Mouse (Mus musculus): ENCODE results near the gene Cfap43. TPM values are rescaled to one million over a fixed set of nuclear protein-coding genes. Genes with fewer than 3 reads are reported as not detected.

The Cfap43 gene
- polyA plus RNA-seq, 1 experiment from 2014 or later, result 0.19 TPM

DNA sequence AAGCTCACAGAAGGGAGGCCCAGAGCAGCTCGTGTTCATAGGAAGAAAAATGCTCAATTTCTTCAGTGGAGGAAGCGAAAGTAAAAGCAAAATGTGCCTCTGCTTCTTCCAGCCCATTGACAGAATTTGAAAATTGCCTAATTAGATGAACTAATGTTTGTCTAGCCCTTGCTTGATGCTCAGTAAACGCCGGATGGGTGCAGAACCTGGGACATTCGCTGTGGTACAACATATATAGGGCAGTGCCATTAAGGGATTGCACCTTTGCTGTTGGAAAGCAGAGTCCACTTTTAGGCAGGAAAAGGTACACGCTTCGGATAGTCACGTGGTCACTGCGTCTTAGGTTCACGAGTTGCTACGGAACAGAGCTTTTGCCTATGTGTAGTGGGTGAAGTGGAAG lies 17.4 kb upstream of the Cfap43 start:
- H3K9ac ChIP-seq (ENCODE audit: low read length), result no peak overlapping the region
- 92% methylated on average over 11 of the region's 11 CpGs for WGBS
- H3K4me3 ChIP-seq (ENCODE audit: low read depth, low read length), result no peak overlapping the region
- ATAC-seq (ENCODE audit: insufficient read depth, low FRiP score, low TSS enrichment) (no peak), DNase-seq (ENCODE audit: low spot score) (no peak)
- H3K27me3 ChIP-seq (ENCODE audit: control insufficient read depth, insufficient read depth, low read length), result no peaks in the 10 kb centered on the region
- no peaks in the 10 kb centered on the region for H3K36me3 ChIP-seq (ENCODE audit: control insufficient read depth, insufficient read depth, low read length)
- H3K27ac ChIP-seq (ENCODE audit: low read depth, low read length), result no peak overlapping the region
- H3K9me3 ChIP-seq (ENCODE audit: control insufficient read depth, low read length), result no peaks in the 10 kb centered on the region
- H3K4me1 ChIP-seq (ENCODE audit: control insufficient read depth, insufficient read depth, low read length), result peaks cover 6% of the 10 kb centered on the region
- no peak overlapping the region for H3K4me2 ChIP-seq (ENCODE audit: low read depth)

DNA sequence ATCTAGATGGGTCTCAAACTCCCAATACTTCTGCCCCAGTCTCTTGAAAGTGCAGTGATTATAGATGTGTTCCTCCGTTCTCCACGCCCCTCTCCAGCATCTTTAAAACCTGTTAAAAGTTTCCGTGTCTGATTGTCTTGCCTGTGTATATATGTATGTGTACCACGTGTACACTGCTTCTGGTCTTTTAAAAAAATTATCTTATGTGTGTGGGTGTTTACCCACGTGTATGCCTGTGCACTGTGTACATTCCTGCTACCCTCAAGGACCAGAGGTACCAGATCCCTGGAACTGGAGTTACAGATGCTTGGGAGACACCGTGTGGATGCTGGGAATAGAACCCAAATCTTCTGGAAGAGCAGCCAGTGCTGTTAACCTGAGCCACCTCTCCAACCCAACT lies 16.4 kb upstream of the Cfap43 start:
- Histone ChIP-seq H3K27me3 (ENCODE audit: control insufficient read depth, insufficient read depth, low read length) (no peaks in the 10 kb centered on the region), H3K36me3 (ENCODE audit: control insufficient read depth, insufficient read depth, low read length) (no peaks in the 10 kb centered on the region), H3K27ac (ENCODE audit: low read depth, low read length) (no peak overlapping the region), H3K9me3 (ENCODE audit: control insufficient read depth, low read length) (no peaks in the 10 kb centered on the region), H3K9ac (ENCODE audit: low read length) (no peak overlapping the region), H3K4me2 (ENCODE audit: low read depth) (no peak overlapping the region), H3K4me3 (ENCODE audit: low read depth, low read length) (no peak overlapping the region), H3K4me1 (ENCODE audit: control insufficient read depth, insufficient read depth, low read length) (peaks cover 6% of the 10 kb centered on the region)
- DNase-seq (ENCODE audit: low spot score) (no peak), ATAC-seq (ENCODE audit: insufficient read depth, low FRiP score, low TSS enrichment) (no peak)
- 86% methylated on average over 6 of the region's 6 CpGs for WGBS

DNA sequence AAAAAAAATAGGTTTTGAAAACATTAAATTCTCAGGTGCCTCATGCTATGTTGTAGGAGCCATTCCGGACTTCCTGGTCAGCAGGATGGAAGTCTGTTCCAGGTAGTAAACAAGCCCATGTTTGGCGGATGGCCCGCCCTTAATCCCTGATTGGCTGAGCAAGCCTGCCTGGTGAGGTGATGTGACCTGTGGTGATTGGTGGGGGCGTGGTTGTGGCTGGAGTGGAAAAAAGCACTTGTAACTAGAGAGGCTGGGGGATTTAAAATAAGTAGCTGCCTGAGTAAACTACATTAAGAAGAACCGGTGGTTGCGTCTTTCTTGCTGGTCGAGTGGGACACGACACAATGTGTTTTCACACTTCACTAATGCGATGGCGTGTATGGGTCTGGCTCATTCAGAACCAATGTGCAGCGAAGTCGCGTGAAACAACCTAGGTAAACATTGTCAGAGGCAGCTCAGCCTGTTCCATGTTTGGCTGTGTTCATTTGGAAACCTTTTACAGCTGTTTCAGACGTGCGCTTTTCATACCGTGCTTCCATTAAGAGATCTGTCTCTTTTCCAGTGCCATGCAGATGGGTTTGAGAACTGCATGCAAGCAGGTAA lies 15.7 kb upstream of the Cfap43 start:
- WGBS, result 74% methylated on average over 16 of the region's 16 CpGs
- DNase-seq (ENCODE audit: low spot score) (no peak), ATAC-seq (ENCODE audit: insufficient read depth, low FRiP score, low TSS enrichment) (no peak)
- Histone ChIP-seq H3K9ac (ENCODE audit: low read length) (no peak overlapping the region), H3K27ac (ENCODE audit: low read depth, low read length) (no peak overlapping the region), H3K9me3 (ENCODE audit: control insufficient read depth, low read length) (no peaks in the 10 kb centered on the region), H3K36me3 (ENCODE audit: control insufficient read depth, insufficient read depth, low read length) (no peaks in the 10 kb centered on the region), H3K27me3 (ENCODE audit: control insufficient read depth, insufficient read depth, low read length) (no peaks in the 10 kb centered on the region), H3K4me2 (ENCODE audit: low read depth) (no peak overlapping the region), H3K4me3 (ENCODE audit: low read depth, low read length) (no peak overlapping the region), H3K4me1 (ENCODE audit: control insufficient read depth, insufficient read depth, low read length) (peaks cover 6% of the 10 kb centered on the region)

DNA sequence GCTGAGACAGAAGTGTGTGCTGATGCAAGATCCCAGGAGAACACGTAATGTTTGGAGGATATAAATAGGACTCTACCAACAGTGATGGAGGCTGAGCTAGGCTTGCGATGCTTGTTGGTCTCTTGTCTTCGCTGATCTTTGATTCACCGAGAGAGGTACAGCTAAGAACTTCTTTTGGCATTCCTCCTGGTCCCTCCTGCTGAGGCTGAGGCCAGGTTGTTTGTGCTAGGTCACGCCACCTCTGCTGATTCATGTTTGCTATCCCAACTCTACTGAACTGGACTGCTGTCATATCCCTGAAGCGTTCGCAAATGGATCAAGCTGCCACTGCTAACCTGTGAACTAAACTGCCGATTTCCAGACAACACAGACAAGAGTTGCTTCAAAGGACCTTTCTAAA lies 15.1 kb upstream of the Cfap43 start:
- DNase-seq (ENCODE audit: low spot score) (no peak), ATAC-seq (ENCODE audit: insufficient read depth, low FRiP score, low TSS enrichment) (no peak)
- Histone ChIP-seq H3K9me3 (ENCODE audit: control insufficient read depth, low read length) (no peaks in the 10 kb centered on the region), H3K27ac (ENCODE audit: low read depth, low read length) (no peak overlapping the region), H3K36me3 (ENCODE audit: control insufficient read depth, insufficient read depth, low read length) (no peaks in the 10 kb centered on the region), H3K4me3 (ENCODE audit: low read depth, low read length) (no peak overlapping the region), H3K27me3 (ENCODE audit: control insufficient read depth, insufficient read depth, low read length) (no peaks in the 10 kb centered on the region), H3K9ac (ENCODE audit: low read length) (no peak overlapping the region), H3K4me1 (ENCODE audit: control insufficient read depth, insufficient read depth, low read length) (peaks cover 6% of the 10 kb centered on the region), H3K4me2 (ENCODE audit: low read depth) (no peak overlapping the region)
- 91% methylated on average over 8 of the region's 8 CpGs for WGBS

DNA sequence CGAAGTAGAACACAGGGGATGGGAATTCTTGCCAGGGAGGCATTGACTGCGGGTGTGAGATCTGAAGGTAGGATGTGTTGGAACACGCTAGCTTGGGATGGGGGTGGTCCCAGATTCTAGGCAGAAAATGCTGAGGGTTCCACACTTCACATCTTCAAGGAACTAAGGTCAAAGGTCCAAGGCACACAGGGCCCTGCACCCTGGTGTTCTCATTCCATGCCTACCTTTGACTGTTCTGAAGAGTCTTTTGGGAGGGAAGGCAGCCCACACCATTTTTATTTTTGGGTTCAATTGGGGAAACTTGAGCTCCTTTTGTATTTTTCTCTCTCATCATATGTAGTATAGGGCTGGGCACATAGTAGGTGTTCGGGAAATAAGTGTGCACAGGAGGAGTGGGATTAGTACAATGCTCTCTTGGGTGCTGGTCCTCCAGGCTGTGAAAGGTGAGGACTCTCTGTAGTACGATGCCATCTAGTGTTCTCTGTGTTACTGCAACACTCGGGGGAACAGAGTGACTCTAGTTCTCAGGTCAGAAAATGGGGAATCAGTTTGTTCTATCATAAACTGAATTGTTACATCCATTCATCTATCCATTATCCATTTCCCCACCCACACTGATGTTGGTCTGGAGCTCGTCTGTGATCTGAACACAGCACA lies 13.0 kb upstream of the Cfap43 start:
- 41% methylated on average over 7 of the region's 7 CpGs for WGBS
- ATAC-seq (ENCODE audit: insufficient read depth, low FRiP score, low TSS enrichment) (peak; percentile 82), DNase-seq (ENCODE audit: low spot score) (peak; percentile 34)
- Histone ChIP-seq H3K4me3 (ENCODE audit: low read depth, low read length) (no peak overlapping the region), H3K9ac (ENCODE audit: low read length) (no peak overlapping the region), H3K27ac (ENCODE audit: low read depth, low read length) (no peak overlapping the region), H3K9me3 (ENCODE audit: control insufficient read depth, low read length) (no peaks in the 10 kb centered on the region), H3K36me3 (ENCODE audit: control insufficient read depth, insufficient read depth, low read length) (no peaks in the 10 kb centered on the region), H3K4me1 (ENCODE audit: control insufficient read depth, insufficient read depth, low read length) (no peaks in the 10 kb centered on the region), H3K4me2 (ENCODE audit: low read depth) (no peak overlapping the region), H3K27me3 (ENCODE audit: control insufficient read depth, insufficient read depth, low read length) (no peaks in the 10 kb centered on the region)

DNA sequence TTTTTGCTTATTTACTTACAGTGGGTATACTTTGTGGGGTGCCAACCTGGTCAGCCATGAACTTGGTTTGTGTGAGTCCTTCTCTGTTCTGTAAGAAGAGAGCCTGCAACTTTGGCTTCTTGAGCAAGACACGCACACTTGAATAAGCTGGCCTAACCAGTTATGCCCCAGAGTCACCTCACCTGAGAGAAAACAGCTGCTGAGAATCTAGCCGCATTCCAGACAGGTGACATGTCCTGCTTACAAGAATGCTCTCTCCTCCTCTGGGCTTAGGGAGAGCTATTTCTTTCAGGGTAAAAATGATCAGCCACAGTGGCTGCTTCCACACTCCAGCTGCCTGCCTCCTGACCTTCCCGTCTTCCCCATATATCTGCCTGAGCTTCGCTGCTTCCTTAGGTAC lies 10.0 kb upstream of the Cfap43 start:
- Histone ChIP-seq H3K4me1 (ENCODE audit: control insufficient read depth, insufficient read depth, low read length) (no peaks in the 10 kb centered on the region), H3K9ac (ENCODE audit: low read length) (no peak overlapping the region), H3K4me2 (ENCODE audit: low read depth) (no peak overlapping the region), H3K4me3 (ENCODE audit: low read depth, low read length) (no peak overlapping the region), H3K36me3 (ENCODE audit: control insufficient read depth, insufficient read depth, low read length) (no peaks in the 10 kb centered on the region), H3K27ac (ENCODE audit: low read depth, low read length) (no peak overlapping the region), H3K9me3 (ENCODE audit: control insufficient read depth, low read length) (no peaks in the 10 kb centered on the region), H3K27me3 (ENCODE audit: control insufficient read depth, insufficient read depth, low read length) (no peaks in the 10 kb centered on the region)
- DNase-seq (ENCODE audit: low spot score) (no peak), ATAC-seq (ENCODE audit: insufficient read depth, low FRiP score, low TSS enrichment) (no peak)
- WGBS, result 85% methylated on average over 4 of the region's 4 CpGs

DNA sequence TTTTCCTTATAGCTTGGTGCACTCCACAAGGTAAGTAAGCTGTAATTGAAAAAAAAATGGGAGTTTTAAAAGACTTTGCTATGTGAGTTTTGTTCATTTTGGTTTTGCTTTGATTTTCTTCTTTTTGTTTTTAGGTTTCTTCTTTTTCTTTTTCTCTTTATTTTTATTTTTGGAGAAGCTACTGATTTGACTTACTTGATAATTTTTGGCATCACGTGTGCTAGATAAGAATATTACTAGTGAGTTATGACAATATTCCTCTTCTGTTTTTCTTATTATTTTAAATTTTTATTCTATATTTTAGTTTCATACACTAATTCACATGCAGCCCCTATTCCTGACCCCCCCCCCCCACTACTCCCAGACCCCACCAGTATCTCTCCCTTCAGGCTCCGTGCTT lies 7.9 kb upstream of the Cfap43 start:
- Histone ChIP-seq H3K4me2 (ENCODE audit: low read depth) (no peak overlapping the region), H3K9ac (ENCODE audit: low read length) (no peak overlapping the region), H3K4me3 (ENCODE audit: low read depth, low read length) (no peak overlapping the region), H3K27me3 (ENCODE audit: control insufficient read depth, insufficient read depth, low read length) (no peaks in the 10 kb centered on the region), H3K9me3 (ENCODE audit: control insufficient read depth, low read length) (no peaks in the 10 kb centered on the region), H3K4me1 (ENCODE audit: control insufficient read depth, insufficient read depth, low read length) (no peaks in the 10 kb centered on the region), H3K27ac (ENCODE audit: low read depth, low read length) (no peak overlapping the region), H3K36me3 (ENCODE audit: control insufficient read depth, insufficient read depth, low read length) (no peaks in the 10 kb centered on the region)
- ATAC-seq (ENCODE audit: insufficient read depth, low FRiP score, low TSS enrichment) (no peak), DNase-seq (ENCODE audit: low spot score) (no peak)
- 94% methylated on average over 2 of the region's 2 CpGs for WGBS

DNA sequence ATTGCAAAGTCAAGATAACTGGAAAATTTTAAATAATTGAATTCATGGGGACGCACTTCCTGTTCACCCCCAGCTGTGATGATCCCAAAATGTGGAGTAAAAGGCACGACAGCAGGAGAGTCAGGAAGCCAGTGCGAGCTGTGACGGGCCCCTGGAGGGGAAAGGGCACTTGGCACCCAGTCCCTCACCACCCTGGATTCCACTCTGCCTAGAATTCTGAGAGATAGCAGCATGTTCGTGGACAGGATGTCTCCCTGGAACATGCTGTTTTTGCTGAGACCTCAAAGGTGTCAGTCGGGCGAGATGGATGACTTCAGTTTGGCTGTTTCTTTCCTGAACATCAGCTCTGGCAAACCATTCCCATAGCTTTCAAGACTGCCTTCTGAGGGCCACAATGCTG lies 6.7 kb upstream of the Cfap43 start:
- no peaks in the 10 kb centered on the region for H3K36me3 ChIP-seq (ENCODE audit: control insufficient read depth, insufficient read depth, low read length)
- H3K27me3 ChIP-seq (ENCODE audit: control insufficient read depth, insufficient read depth, low read length), result no peaks in the 10 kb centered on the region
- H3K4me2 ChIP-seq (ENCODE audit: low read depth), result no peak overlapping the region
- H3K4me3 ChIP-seq (ENCODE audit: low read depth, low read length), result no peak overlapping the region
- H3K27ac ChIP-seq (ENCODE audit: low read depth, low read length), result no peak overlapping the region
- no peak overlapping the region for H3K9ac ChIP-seq (ENCODE audit: low read length)
- no peaks in the 10 kb centered on the region for H3K4me1 ChIP-seq (ENCODE audit: control insufficient read depth, insufficient read depth, low read length)
- H3K9me3 ChIP-seq (ENCODE audit: control insufficient read depth, low read length), result no peaks in the 10 kb centered on the region
- no peak for DNase-seq (ENCODE audit: low spot score)
- WGBS, result 75% methylated on average over 7 of the region's 7 CpGs
- ATAC-seq (ENCODE audit: insufficient read depth, low FRiP score, low TSS enrichment), result no peak

DNA sequence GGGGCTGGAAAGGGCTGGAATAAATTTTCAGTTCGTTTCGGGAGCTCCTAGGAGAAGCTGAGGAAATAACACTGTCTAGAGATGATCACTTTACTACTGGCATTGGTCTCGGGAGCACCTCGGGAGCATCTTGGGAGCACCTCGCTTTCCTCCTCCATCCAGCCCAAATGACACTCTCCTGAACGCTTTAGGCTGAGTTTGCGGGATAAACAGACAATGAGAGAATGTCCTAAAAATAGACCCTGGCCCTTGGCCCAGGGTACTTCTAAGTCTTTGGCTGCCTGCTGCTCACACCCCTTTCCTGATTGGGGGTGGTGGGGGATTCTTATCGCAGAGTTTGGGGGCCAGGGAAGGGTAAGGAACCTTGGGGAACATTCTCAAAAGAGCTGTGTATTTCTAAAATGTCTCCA lies 884 bp upstream of the Cfap43 start:
- Histone ChIP-seq H3K4me2 (ENCODE audit: low read depth) (peak overlapping the region; percentile 79), H3K4me1 (ENCODE audit: control insufficient read depth, insufficient read depth, low read length) (peaks cover 9% of the 10 kb centered on the region), H3K27ac (ENCODE audit: low read depth, low read length) (no peak overlapping the region), H3K36me3 (ENCODE audit: control insufficient read depth, insufficient read depth, low read length) (no peaks in the 10 kb centered on the region), H3K9me3 (ENCODE audit: control insufficient read depth, low read length) (no peaks in the 10 kb centered on the region), H3K9ac (ENCODE audit: low read length) (peak overlapping the region; percentile 93), H3K27me3 (ENCODE audit: control insufficient read depth, insufficient read depth, low read length) (no peaks in the 10 kb centered on the region), H3K4me3 (ENCODE audit: low read depth, low read length) (peak overlapping the region; percentile 80; the same call in 1 of the 2 replicates)
- ATAC-seq (ENCODE audit: insufficient read depth, low FRiP score, low TSS enrichment), result no peak; the same call in 1 of the 2 replicates
- 8% methylated on average over 8 of the region's 8 CpGs for WGBS
- DNase-seq (ENCODE audit: low spot score), result no peak
